Comparison of ENCODE assay signal across 8 mouse cellular contexts in genomic region chr12:86816702-86817610, GRCm38 (mm10).
DNase-seq lines count a peak whose midpoint lies in the region; ATAC-seq and TF ChIP-seq lines count a peak whose summit lies in the region.

No protein-coding gene starts in this region.

- ATAC-seq in forebrain, postnatal 0 days = no peak
- ATAC-seq in hindbrain, embryonic 14.5 days (ENCODE audit: low FRiP score) = no peak; the same call in 1 of the 2 replicates
- ATAC-seq in lung, embryonic 14.5 days (ENCODE audit: insufficient read depth) = 0 out of 2 replicates have a peak, but pooled peaks have one; percentile 39

- no peak overlapping the region for H3K4me3 ChIP-seq in ES-E14 (ENCODE audit: insufficient read depth in 1 of 2, low read depth in 1 of 2, low read length in 2 of 2, poor library complexity in 1 of 2, severe bottlenecking in 1 of 2)
- no peak overlapping the region for H3K4me3 ChIP-seq in forebrain, postnatal 0 days (ENCODE audit: low read depth, low read length)
- no peak overlapping the region for H3K4me3 ChIP-seq in hindbrain, embryonic 14.5 days (replicated peaks; ENCODE audit: low read length)
- no peak overlapping the region for H3K4me3 ChIP-seq in lung, embryonic 14.5 days (ENCODE audit: low read depth, low read length)

- 0 out of 2 replicates have a peak overlapping the region, but pooled peaks have one; percentile 9 for H3K4me2 ChIP-seq in forebrain, postnatal 0 days (ENCODE audit: low read depth)
- H3K4me2 ChIP-seq in hindbrain, embryonic 14.5 days (replicated peaks) = peak overlapping the region; percentile 4; the same call in 1 of the 2 replicates
- H3K4me2 ChIP-seq in lung, embryonic 14.5 days = no peak overlapping the region

- intact Hi-C loops in left cerebral cortex, postnatal 36 days (cut with DNase I) = loop anchor here (1.0 kb wide), 1 partner anchor 26 kb away; no protein-coding TSS in a partner anchor

- H3K36me3 ChIP-seq in ES-E14 (ENCODE audit: control insufficient read depth, insufficient read depth, low read length, poor library complexity, severe bottlenecking) = no peaks in the 10 kb centered on the region
- no peaks in the 10 kb centered on the region for H3K36me3 ChIP-seq in forebrain, postnatal 0 days (ENCODE audit: insufficient read depth)
- H3K36me3 ChIP-seq in hindbrain, embryonic 14.5 days (replicated peaks; ENCODE audit: control insufficient read depth, insufficient read depth) = no peaks in the 10 kb centered on the region
- H3K36me3 ChIP-seq in lung, embryonic 14.5 days (ENCODE audit: insufficient read depth) = no peaks in the 10 kb centered on the region

- no peaks in the 10 kb centered on the region for H3K27me3 ChIP-seq in forebrain, postnatal 0 days (ENCODE audit: insufficient read depth, low read length)
- H3K27me3 ChIP-seq in hindbrain, embryonic 14.5 days (ENCODE audit: control insufficient read depth, insufficient read depth, low read length) = no peaks in the 10 kb centered on the region
- no peaks in the 10 kb centered on the region for H3K27me3 ChIP-seq in lung, embryonic 14.5 days (ENCODE audit: insufficient read depth, low read length)

- no peak overlapping the region for H3K9ac ChIP-seq in ES-E14 (ENCODE audit: insufficient read depth, low read depth, low read length, poor library complexity, severe bottlenecking)
- peak overlapping the region; percentile 23; the same call in 1 of the 2 replicates for H3K9ac ChIP-seq in forebrain, postnatal 0 days
- H3K9ac ChIP-seq in hindbrain, embryonic 14.5 days = peak overlapping the region; percentile 22; the same call in 1 of the 2 replicates
- H3K9ac ChIP-seq in lung, embryonic 14.5 days = no peak overlapping the region

- 21% methylated on average over 11 of the region's 11 CpGs for WGBS in forebrain, postnatal 0 days
- 18% methylated on average over 11 of the region's 11 CpGs for WGBS in hindbrain, embryonic 14.5 days
- WGBS in lung, embryonic 14.5 days = 29% methylated on average over 11 of the region's 11 CpGs

- no peak for TF ChIP-seq CTCF in forebrain, postnatal 0 days (IDR thresholded peaks at IDR 0.05; ENCODE audit: low read depth)
- TF ChIP-seq CTCF in lung, embryonic 14.5 days (IDR thresholded peaks at IDR 0.05; ENCODE audit: low read depth) = no peak

- peak overlapping the region; percentile 77 for H3K27ac ChIP-seq in ES-E14 (ENCODE audit: insufficient read depth, low read depth, low read length, poor library complexity, severe bottlenecking)
- H3K27ac ChIP-seq in forebrain, postnatal 0 days (ENCODE audit: low read depth, low read length) = peak overlapping the region; percentile 93
- peak overlapping the region; percentile 92 for H3K27ac ChIP-seq in hindbrain, embryonic 14.5 days
- H3K27ac ChIP-seq in lung, embryonic 14.5 days (ENCODE audit: low read depth) = peak overlapping the region; percentile 81

- in situ Hi-C loops in ES-E14 (cut with MboI; ENCODE audit: low sequenced_read_pairs in 2 of 2, unreplicated experiment in 2 of 2) = no loop called here

- no peaks in the 10 kb centered on the region for H3K9me3 ChIP-seq in ES-E14 (ENCODE audit: control insufficient read depth, insufficient read depth, low read depth, low read length)
- no peaks in the 10 kb centered on the region for H3K9me3 ChIP-seq in forebrain, postnatal 0 days (ENCODE audit: low read length)
- no peaks in the 10 kb centered on the region for H3K9me3 ChIP-seq in hindbrain, embryonic 14.5 days (ENCODE audit: control insufficient read depth, low read length)
- no peaks in the 10 kb centered on the region for H3K9me3 ChIP-seq in lung, embryonic 14.5 days (ENCODE audit: low read depth, low read length)

- H3K4me1 ChIP-seq in ES-E14 (ENCODE audit: control insufficient read depth in 2 of 2, insufficient read depth in 2 of 2, low read length in 2 of 2, poor library complexity in 1 of 2) = peaks cover 6 to 35% of the 10 kb centered on the region in 2 experiments; a peak in 3 of 4 replicates
- H3K4me1 ChIP-seq in forebrain, postnatal 0 days (ENCODE audit: insufficient read depth) = peaks cover 35% of the 10 kb centered on the region
- peaks cover 59% of the 10 kb centered on the region for H3K4me1 ChIP-seq in hindbrain, embryonic 14.5 days (replicated peaks; ENCODE audit: control insufficient read depth, insufficient read depth, low read length)
- peaks cover 29% of the 10 kb centered on the region for H3K4me1 ChIP-seq in lung, embryonic 14.5 days (ENCODE audit: insufficient read depth)

- no peak for DNase-seq in ES-E14 (ENCODE audit: low read depth, low spot score)
- DNase-seq in brain, adult 2 months (ENCODE audit: low read depth, low spot score) = peak; percentile 97
- DNase-seq in forebrain, postnatal 0 days = no peak
- no peak for DNase-seq in hindbrain, embryonic 14.5 days (ENCODE audit: low spot score)
- no peak for DNase-seq in lung, embryonic 14.5 days
- DNase-seq in thymus, postnatal 14 days = peak; percentile 65
- no peak for DNase-seq in left cerebral cortex, postnatal 36 days (ENCODE audit: low spot score in 2 of 2)
- no peak for DNase-seq in frontal cortex, postnatal 14 days (ENCODE audit: low spot score in 2 of 2)

TF ChIP-seq in ES-E14, 5 proteins besides CTCF, POLR2A, EP300 and RAD21:
- TF ChIP-seq MAFK (IDR thresholded peaks at IDR 0.05; ENCODE audit: insufficient read depth, low read depth, low read length) = no peak

Comparison
In these comparisons a context has a peak if more than half of its experiments do, and no peak if none do; other contexts are left out.
1. DNase-seq: peak in brain, adult 2 months (single experiment) and thymus, postnatal 14 days (single experiment); none in ES-E14 (single experiment), forebrain, postnatal 0 days (single experiment), hindbrain, embryonic 14.5 days (single experiment), lung, embryonic 14.5 days (single experiment), left cerebral cortex, postnatal 36 days (0 of 2) and frontal cortex, postnatal 14 days (0 of 2).
2. H3K9ac ChIP-seq: peak in forebrain, postnatal 0 days (single experiment) and hindbrain, embryonic 14.5 days (single experiment); none in ES-E14 (single experiment) and lung, embryonic 14.5 days (single experiment).
3. Peak in every context shown above with its lines, with median percentiles within 50 percentile points of each other: H3K27ac ChIP-seq.